Mouse (Mus musculus) ovary, postnatal 14 days (tissue): ENCODE measurements around the gene Urgcp.

Experiments
- DNase-seq: peaks from one replicate; pipeline ENCODE4 v3.0.0; 2022; ENCODE audit warnings: low spot score

Urgcp gene

DNA sequence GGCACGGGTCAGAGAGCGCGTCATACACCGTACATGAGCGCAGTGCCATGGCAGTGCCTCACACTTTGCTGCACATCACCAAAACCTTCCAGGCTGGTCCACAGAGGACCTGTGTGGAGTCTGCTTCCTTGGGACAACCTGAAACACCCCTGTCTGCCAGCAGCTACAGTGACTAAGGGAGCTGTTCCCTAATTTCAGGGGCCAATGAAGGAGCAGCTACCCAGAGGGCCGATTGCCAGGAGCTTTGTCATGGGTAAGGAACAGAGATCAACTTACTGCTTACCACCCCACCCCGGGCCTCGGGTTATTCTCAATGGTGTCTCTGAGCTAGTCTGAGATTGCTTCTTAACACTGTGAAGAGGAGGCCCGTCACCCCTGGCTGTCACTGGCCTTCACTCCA is 47.0 kb downstream of the Urgcp start:
- DNase-seq, result no peak

- peak; percentile 78 for DNase-seq
These were observed 54.4 kb downstream of the Urgcp start for GRCm38 (mm10) chr11:5707530-5708353.

- DNase-seq, result peak; percentile 38
These were observed 55.2 kb downstream of the Urgcp start for GRCm38 (mm10) chr11:5706874-5707529.

- DNase-seq, result no peak
These were observed 56.2 kb downstream of the Urgcp start for GRCm38 (mm10) chr11:5705972-5706371.

DNA sequence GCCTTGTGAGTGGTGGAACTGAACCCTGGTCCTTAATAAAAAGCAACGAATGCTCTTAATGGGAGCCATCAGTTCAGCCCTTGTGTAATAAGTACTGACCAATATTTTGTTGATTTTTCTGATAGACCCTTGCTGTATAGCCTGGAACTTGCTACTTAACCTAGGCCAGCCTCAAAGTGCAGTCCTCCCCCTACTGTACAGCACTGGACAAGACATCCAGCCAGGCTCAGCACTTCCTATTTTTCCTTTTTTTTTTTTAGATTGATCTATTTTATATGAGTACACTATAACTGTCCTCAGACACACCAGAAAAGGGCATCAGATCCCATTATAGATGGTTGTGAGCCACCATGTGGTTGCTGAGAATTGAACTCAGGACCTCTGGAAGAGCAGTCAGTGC is 58.8 kb downstream of the Urgcp start:
- DNase-seq, result no peak

GRCm38 (mm10) chr11:5702957-5703332 is 59.2 kb downstream of the Urgcp start:
- DNase-seq, result no peak

DNA sequence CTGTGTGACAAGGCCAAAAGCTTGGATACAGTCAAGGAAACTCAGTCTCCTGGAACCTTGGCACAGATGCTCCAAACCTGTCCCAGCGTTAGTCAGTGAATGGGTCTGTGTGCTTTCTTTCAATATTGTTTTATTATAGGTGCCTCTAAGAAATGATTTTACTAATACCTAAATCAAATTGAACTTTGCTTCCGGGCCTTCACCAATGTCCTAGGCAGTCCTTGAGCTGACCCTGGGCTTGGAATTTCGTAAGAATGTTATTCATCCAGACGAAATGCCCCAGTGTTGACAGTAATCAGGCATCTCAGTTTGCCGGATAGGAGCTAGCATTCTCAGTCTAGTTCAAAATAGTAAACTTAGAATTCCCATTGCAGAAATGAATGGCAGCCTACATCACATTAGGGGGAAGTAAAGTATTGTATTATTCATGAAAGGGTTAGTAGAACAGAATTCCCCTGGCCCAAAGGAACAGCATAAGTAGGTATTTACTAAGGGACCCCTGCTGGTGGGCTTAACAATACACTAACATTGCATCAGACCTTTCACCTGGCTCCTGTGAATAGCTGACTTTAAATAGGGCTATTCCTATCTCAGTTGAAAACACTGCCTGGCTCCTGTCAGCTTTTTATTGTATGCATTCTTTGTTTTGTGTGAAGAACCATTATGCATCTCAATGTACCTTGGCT is 59.8 kb downstream of the Urgcp start:
- no peak for DNase-seq

DNA sequence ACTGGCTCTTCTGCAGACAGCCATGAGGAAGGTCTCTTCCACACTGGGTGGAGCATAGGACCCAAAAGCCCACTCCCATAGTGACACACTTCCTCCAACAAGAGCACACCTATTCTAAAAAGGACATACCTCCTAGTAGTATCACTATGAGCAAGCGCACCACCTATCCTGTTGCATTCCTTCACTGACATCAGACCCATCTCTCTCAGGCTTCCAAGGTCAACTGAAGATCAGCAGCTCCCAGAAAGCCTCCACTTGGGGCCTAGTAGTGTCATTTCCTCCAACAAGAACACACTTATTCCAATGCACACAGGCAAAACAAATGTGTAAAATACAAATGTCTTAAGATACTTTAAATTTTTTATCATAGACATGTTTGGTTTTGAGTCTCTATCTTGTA is 60.4 kb downstream of the Urgcp start:
- no peak for DNase-seq

GRCm38 (mm10) chr11:5701300-5701699 is 60.9 kb downstream of the Urgcp start:
- DNase-seq, result no peak

GRCm38 (mm10) chr11:5700808-5701207 is 61.4 kb downstream of the Urgcp start:
- no peak for DNase-seq

DNA sequence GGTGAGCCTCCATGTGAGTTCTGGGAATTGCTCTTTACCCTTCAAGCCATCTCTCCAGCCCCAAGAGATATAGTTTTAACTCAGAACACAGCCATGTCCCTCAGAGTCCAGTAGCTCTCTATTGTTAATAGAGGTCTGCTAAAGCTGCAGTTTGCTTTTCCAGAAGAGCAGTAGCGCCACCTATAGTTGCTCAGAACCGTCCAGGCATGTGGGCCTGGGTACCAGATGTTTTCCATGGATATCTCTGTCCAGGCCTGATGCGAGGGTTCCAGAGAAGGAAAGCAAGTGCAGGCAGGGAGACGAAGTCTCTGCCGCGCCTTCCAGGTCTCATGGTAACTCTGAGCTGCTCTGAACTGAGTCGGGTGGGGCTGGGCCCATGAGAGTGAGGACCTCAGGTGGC is 70.4 kb downstream of the Urgcp start:
- peak; percentile 33 for DNase-seq

DNA sequence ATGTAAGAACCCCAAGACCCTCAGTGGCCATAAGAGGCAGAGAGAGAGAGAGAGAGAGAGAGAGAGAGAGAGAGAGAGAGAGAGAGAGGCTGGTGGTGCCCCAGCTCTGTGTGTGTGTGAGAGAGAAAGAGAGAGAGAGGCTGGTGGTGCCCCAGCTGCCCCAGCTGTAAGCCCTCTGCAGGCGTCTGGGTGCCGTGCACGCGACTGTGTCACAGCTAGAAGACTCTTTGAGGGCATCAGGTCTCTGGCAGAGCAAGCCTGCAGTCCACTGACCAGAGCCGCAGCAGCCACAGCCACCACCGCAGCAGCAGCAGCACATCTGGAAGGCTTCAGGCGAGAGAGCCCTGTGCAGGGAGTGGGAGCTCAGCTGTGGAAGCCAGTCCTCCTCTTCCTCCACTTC is 77.9 kb downstream of the Urgcp start:
- DNase-seq, result no peak

- DNase-seq, result no peak
These were observed 79.6 kb downstream of the Urgcp start for GRCm38 (mm10) chr11:5682541-5682940.
